Mouse (Mus musculus) spleen, adult 2 months (tissue): ENCODE data around the gene Scn9a. TPM values are rescaled to one million over a fixed set of nuclear protein-coding genes. Genes with fewer than 3 reads are reported as not detected.

Experiments used
- DNase-seq, 2 experiments: peaks; one replicate each; pipeline versions ENCODE4 v3.0.0 to v3.0.0-alpha.2; 2012 to 2021; ENCODE audit warnings: low spot score in 2 of 2, low read depth in 1 of 2
- H3K27ac ChIP-seq: fragments of 200-500 bp; 2 replicates; pipeline ENCODE4 v1.5.1; 2012; ENCODE audit warnings: low read length, inconsistent platforms; ENCODE audit not compliant: insufficient read depth
- H3K27me3 ChIP-seq: fragments of 200-500 bp; 2 replicates; pipeline ENCODE4 v1.6.1; 2012; ENCODE audit warnings: mild to moderate bottlenecking, moderate library complexity, low read length, inconsistent platforms; ENCODE audit not compliant: control insufficient read depth, insufficient read depth
- H3K36me3 ChIP-seq: fragments of 200-500 bp; 2 replicates; pipeline ENCODE4 v1.6.1; 2012; ENCODE audit warnings: mild to moderate bottlenecking, low read length, inconsistent platforms; ENCODE audit not compliant: control insufficient read depth, insufficient read depth
- H3K4me1 ChIP-seq: fragments of 200-500 bp; 2 replicates; pipeline ENCODE4 v1.6.1; 2011; ENCODE audit warnings: inconsistent platforms; ENCODE audit not compliant: control insufficient read depth, insufficient read depth, insufficient read length
- H3K4me3 ChIP-seq: fragments of 200-500 bp; 2 replicates; pipeline ENCODE4 v1.5.1; 2011; ENCODE audit warnings: mild to moderate bottlenecking, inconsistent platforms; ENCODE audit not compliant: insufficient read depth, insufficient read length; ENCODE audit errors: extremely low read depth
- CTCF ChIP-seq: fragments of 200-500 bp; IDR thresholded peaks from 2 replicates; pipeline ENCODE4 v1.5.1; 2011; ENCODE audit warnings: mild to moderate bottlenecking, inconsistent platforms; ENCODE audit not compliant: insufficient read depth, insufficient read length, insufficient replicate concordance; ENCODE audit errors: extremely low read depth
- POLR2A ChIP-seq: fragments of 200-500 bp; IDR thresholded peaks from 2 replicates; pipeline ENCODE4 v1.6.1; 2011; ENCODE audit warnings: low read depth, low read length, inconsistent platforms
- WGBS: fragments of 180-500 bp; shearing (Covaris S2); methylation state at CpG from one replicate; pipeline ENCODE4 v1.1.7; 2018; 5-methylcytosine and 5-hydroxymethylcytosine counted together
- polyA plus RNA-seq: library from polyadenylated mRNA; depleted of rRNA; stranded (reverse); fragments of >200 nt; gene quantifications from 2 replicates; pipeline ENCODE4 v1.2.3, GENCODE M21; 2012

Scn9a gene
- polyA plus RNA-seq, 1 experiment, result not detected

GRCm38 (mm10) chr2:66507616-66508015 is 127.1 kb downstream of the Scn9a start:
- Histone ChIP-seq H3K4me1 (no peaks in the 10 kb centered on the region), H3K36me3 (no peaks in the 10 kb centered on the region), H3K4me3 (no peak overlapping the region), H3K27me3 (no peaks in the 10 kb centered on the region), H3K27ac (no peak overlapping the region)
- no peak for DNase-seq
- TF ChIP-seq CTCF (no peak), POLR2A (no peak)
- WGBS, result 91% methylated on average over 1 of the region's 1 CpGs

GRCm38 (mm10) chr2:66502158-66502557 is 132.6 kb downstream of the Scn9a start:
- Histone ChIP-seq H3K27me3 (no peaks in the 10 kb centered on the region), H3K27ac (no peak overlapping the region), H3K4me1 (no peaks in the 10 kb centered on the region), H3K4me3 (no peak overlapping the region), H3K36me3 (no peaks in the 10 kb centered on the region)
- 77% methylated on average over 3 of the region's 3 CpGs for WGBS
- TF ChIP-seq CTCF (no peak), POLR2A (no peak)
- DNase-seq, result no peak

- 86% methylated on average over 8 of the region's 8 CpGs for WGBS
- no peak overlapping the region for H3K4me3 ChIP-seq
- no peaks in the 10 kb centered on the region for H3K36me3 ChIP-seq
- H3K4me1 ChIP-seq, result no peaks in the 10 kb centered on the region
- DNase-seq, result no peak
- H3K27ac ChIP-seq, result no peak overlapping the region
- no peaks in the 10 kb centered on the region for H3K27me3 ChIP-seq
- TF ChIP-seq CTCF (no peak), POLR2A (no peak)
These were observed 140.2 kb downstream of the Scn9a start for GRCm38 (mm10) chr2:66494556-66494955.

GRCm38 (mm10) chr2:66478395-66478794 is 156.4 kb downstream of the Scn9a start:
- Histone ChIP-seq H3K4me1 (no peaks in the 10 kb centered on the region), H3K4me3 (no peak overlapping the region), H3K36me3 (no peaks in the 10 kb centered on the region), H3K27me3 (no peaks in the 10 kb centered on the region), H3K27ac (no peak overlapping the region)
- no peak for DNase-seq
- no peak for TF ChIP-seq CTCF
- no peak for TF ChIP-seq POLR2A
- WGBS, result 79% methylated on average over 2 of the region's 2 CpGs

GRCm38 (mm10) chr2:66473181-66473822 is 161.5 kb downstream of the Scn9a start:
- no peak overlapping the region for H3K4me3 ChIP-seq
- WGBS, result 49% methylated on average over 3 of the region's 3 CpGs
- DNase-seq, result no peak

GRCm38 (mm10) chr2:66465484-66465883 is 169.3 kb downstream of the Scn9a start:
- no peaks in the 10 kb centered on the region for H3K36me3 ChIP-seq
- TF ChIP-seq CTCF (no peak), POLR2A (no peak)
- H3K4me1 ChIP-seq, result no peaks in the 10 kb centered on the region
- H3K4me3 ChIP-seq, result no peak overlapping the region
- 87% methylated on average over 3 of the region's 3 CpGs for WGBS
- DNase-seq, result no peak
- H3K27me3 ChIP-seq, result no peaks in the 10 kb centered on the region
- no peak overlapping the region for H3K27ac ChIP-seq

More at GRCm38 (mm10) chr2:66473181-66473822, 161.5 kb downstream of the Scn9a start:
- H3K4me1 ChIP-seq, result no peaks in the 10 kb centered on the region
- no peaks in the 10 kb centered on the region for H3K27me3 ChIP-seq
- no peak overlapping the region for H3K27ac ChIP-seq
- TF ChIP-seq POLR2A, result no peak
- no peaks in the 10 kb centered on the region for H3K36me3 ChIP-seq

- 79% methylated on average over 2 of the region's 2 CpGs for WGBS
- H3K4me3 ChIP-seq, result no peak overlapping the region
These were observed 169.8 kb downstream of the Scn9a start for GRCm38 (mm10) chr2:66464874-66465458.

More at GRCm38 (mm10) chr2:66464874-66465458, 169.8 kb downstream of the Scn9a start:
- Histone ChIP-seq H3K4me1 (no peaks in the 10 kb centered on the region), H3K27ac (no peak overlapping the region), H3K36me3 (no peaks in the 10 kb centered on the region), H3K27me3 (no peaks in the 10 kb centered on the region)
- TF ChIP-seq POLR2A (no peak), CTCF (no peak)
- DNase-seq, result no peak
